Mouse (Mus musculus): ENCODE data around the gene Mvb12b.

- no peak for TF ChIP-seq GATA1 (IDR thresholded peaks at IDR 0.05; ENCODE audit: low read length)
- TF ChIP-seq TAL1 (IDR thresholded peaks at IDR 0.05; ENCODE audit: low read length) = no peak
These were observed 14.9 kb downstream of the Mvb12b start for GRCm38 (mm10) chr2:33872841-33873271.
